21 mouse cellular contexts compared by ENCODE assay signal in the genomic region with DNA sequence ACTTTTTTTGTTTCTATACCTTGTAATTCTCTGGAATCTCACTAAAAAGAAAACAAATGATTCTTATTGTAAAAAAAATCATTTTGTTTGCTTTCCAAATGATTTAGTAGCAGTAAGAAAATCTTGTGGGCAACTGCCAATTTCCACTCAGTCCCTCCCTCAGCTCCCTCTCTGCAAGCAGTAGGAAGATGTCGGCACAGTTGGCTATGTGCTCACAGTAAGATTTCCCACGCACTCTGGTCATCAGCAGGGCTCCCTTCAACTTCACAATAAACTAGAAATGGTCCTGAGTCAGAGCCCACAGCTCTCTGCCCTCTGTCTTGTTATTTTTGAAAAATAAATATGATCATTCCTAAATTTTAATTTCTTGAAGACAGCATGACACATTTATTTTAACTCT. TPM values are rescaled to one million over a fixed set of nuclear protein-coding genes. Genes with fewer than 3 reads are reported as not detected.
DNase-seq lines count a peak whose midpoint lies in the region; ATAC-seq lines count a peak whose summit lies in the region.
"Had no signal": no experiment of that assay in that cellular context is flagged by ENCODE, and none has a peak within 500 bp of the region (broad histone marks: within the 10 kb centered on the region; RNA-seq: fewer than 3 reads in every experiment).

No protein-coding gene starts in this region.

- no peak overlapping the region for H3K9ac ChIP-seq in forebrain, embryonic 14.5 days (ENCODE audit: low read length)
- no peak overlapping the region for H3K9ac ChIP-seq in midbrain, embryonic 11.5 days (ENCODE audit: low read length)
- no peak overlapping the region for H3K9ac ChIP-seq in midbrain, embryonic 13.5 days (replicated peaks)
- H3K9ac ChIP-seq: hindbrain, embryonic 13.5 days; kidney, embryonic 15.5 days; limb, embryonic 13.5 days; liver, embryonic 12.5 days had no signal

- H3K4me2 ChIP-seq in forebrain, embryonic 14.5 days (ENCODE audit: low read length): no peak overlapping the region
- no peak overlapping the region for H3K4me2 ChIP-seq in midbrain, embryonic 11.5 days
- no peak overlapping the region for H3K4me2 ChIP-seq in midbrain, embryonic 13.5 days (replicated peaks)
- H3K4me2 ChIP-seq: hindbrain, embryonic 13.5 days; kidney, embryonic 15.5 days; limb, embryonic 13.5 days; liver, embryonic 12.5 days had no signal

- WGBS in forebrain, embryonic 14.5 days: 55% methylated on average over 2 of the region's 2 CpGs
- WGBS in forebrain, embryonic 10.5 days: 68% methylated on average over 2 of the region's 2 CpGs
- 76% methylated on average over 2 of the region's 2 CpGs for WGBS in midbrain, embryonic 11.5 days
- WGBS in midbrain, embryonic 13.5 days: 63% methylated on average over 2 of the region's 2 CpGs
- WGBS in heart, embryonic 10.5 days: 72% methylated on average over 2 of the region's 2 CpGs

- no peaks in the 10 kb centered on the region for H3K27me3 ChIP-seq in forebrain, embryonic 14.5 days (replicated peaks; ENCODE audit: control insufficient read depth, insufficient read depth, low read length)
- H3K27me3 ChIP-seq in forebrain, embryonic 10.5 days (ENCODE audit: poor library complexity, severe bottlenecking): no peaks in the 10 kb centered on the region
- H3K27me3 ChIP-seq in midbrain, embryonic 11.5 days (ENCODE audit: control insufficient read depth, insufficient read depth, low read length): no peaks in the 10 kb centered on the region
- no peaks in the 10 kb centered on the region for H3K27me3 ChIP-seq in midbrain, embryonic 13.5 days
- no peaks in the 10 kb centered on the region for H3K27me3 ChIP-seq in heart, embryonic 10.5 days (ENCODE audit: insufficient read depth, poor library complexity, severe bottlenecking)
- H3K27me3 ChIP-seq: hindbrain, embryonic 13.5 days; kidney, embryonic 15.5 days; limb, embryonic 13.5 days; liver, embryonic 12.5 days had no signal

- no peaks in the 10 kb centered on the region for H3K9me3 ChIP-seq in forebrain, embryonic 14.5 days (replicated peaks; ENCODE audit: control insufficient read depth, low read length)
- H3K9me3 ChIP-seq in forebrain, embryonic 10.5 days: no peaks in the 10 kb centered on the region
- H3K9me3 ChIP-seq in midbrain, embryonic 11.5 days (ENCODE audit: control insufficient read depth, low read length): no peaks in the 10 kb centered on the region
- no peaks in the 10 kb centered on the region for H3K9me3 ChIP-seq in midbrain, embryonic 13.5 days
- H3K9me3 ChIP-seq in heart, embryonic 10.5 days: no peaks in the 10 kb centered on the region
- H3K9me3 ChIP-seq: hindbrain, embryonic 13.5 days; kidney, embryonic 15.5 days; limb, embryonic 13.5 days; liver, embryonic 12.5 days had no signal

- no peaks in the 10 kb centered on the region for H3K4me1 ChIP-seq in forebrain, embryonic 14.5 days (ENCODE audit: control insufficient read depth, insufficient read depth, low read length)
- no peaks in the 10 kb centered on the region for H3K4me1 ChIP-seq in forebrain, embryonic 10.5 days
- H3K4me1 ChIP-seq in midbrain, embryonic 11.5 days (ENCODE audit: control insufficient read depth, insufficient read depth, low read length): no peaks in the 10 kb centered on the region
- no peaks in the 10 kb centered on the region for H3K4me1 ChIP-seq in midbrain, embryonic 13.5 days (replicated peaks)
- no peaks in the 10 kb centered on the region for H3K4me1 ChIP-seq in heart, embryonic 10.5 days
- H3K4me1 ChIP-seq: hindbrain, embryonic 13.5 days; kidney, embryonic 15.5 days; limb, embryonic 13.5 days; liver, embryonic 12.5 days had no signal

- no peak overlapping the region for H3K27ac ChIP-seq in forebrain, embryonic 14.5 days (ENCODE audit: low read depth, low read length)
- no peak overlapping the region for H3K27ac ChIP-seq in forebrain, embryonic 10.5 days
- H3K27ac ChIP-seq in midbrain, embryonic 11.5 days (ENCODE audit: low read depth, low read length): no peak overlapping the region
- no peak overlapping the region for H3K27ac ChIP-seq in midbrain, embryonic 13.5 days
- H3K27ac ChIP-seq in heart, embryonic 10.5 days: no peak overlapping the region
- H3K27ac ChIP-seq: heart, adult 2 months; hindbrain, embryonic 13.5 days; kidney, embryonic 15.5 days; limb, embryonic 13.5 days; liver, embryonic 12.5 days had no signal

- no peaks in the 10 kb centered on the region for H3K36me3 ChIP-seq in forebrain, embryonic 14.5 days (ENCODE audit: control insufficient read depth, insufficient read depth, low read length)
- H3K36me3 ChIP-seq in forebrain, embryonic 10.5 days (replicated peaks): no peaks in the 10 kb centered on the region
- no peaks in the 10 kb centered on the region for H3K36me3 ChIP-seq in midbrain, embryonic 11.5 days (ENCODE audit: control insufficient read depth, insufficient read depth, low read length)
- no peaks in the 10 kb centered on the region for H3K36me3 ChIP-seq in midbrain, embryonic 13.5 days
- H3K36me3 ChIP-seq in heart, embryonic 10.5 days: no peaks in the 10 kb centered on the region
- H3K36me3 ChIP-seq: hindbrain, embryonic 13.5 days; kidney, embryonic 15.5 days; limb, embryonic 13.5 days; liver, embryonic 12.5 days had no signal

- no peak overlapping the region for H3K4me3 ChIP-seq in forebrain, embryonic 14.5 days (ENCODE audit: low read depth, low read length)
- no peak overlapping the region for H3K4me3 ChIP-seq in forebrain, embryonic 10.5 days
- H3K4me3 ChIP-seq in midbrain, embryonic 11.5 days (ENCODE audit: low read depth, low read length): no peak overlapping the region
- no peak overlapping the region for H3K4me3 ChIP-seq in midbrain, embryonic 13.5 days (replicated peaks)
- H3K4me3 ChIP-seq in heart, embryonic 10.5 days: no peak overlapping the region
- H3K4me3 ChIP-seq: heart, adult 2 months; hindbrain, embryonic 13.5 days; kidney, embryonic 15.5 days; limb, embryonic 13.5 days; liver, embryonic 12.5 days had no signal

- no peak for ATAC-seq in forebrain, embryonic 14.5 days
- ATAC-seq in midbrain, embryonic 11.5 days (ENCODE audit: low FRiP score): no peak
- ATAC-seq in midbrain, embryonic 13.5 days: no peak
- ATAC-seq: liver, embryonic 12.5 days had no signal

- peak; percentile 20 for DNase-seq in forebrain, embryonic 14.5 days (ENCODE audit: low spot score)
- DNase-seq in forebrain, embryonic 10.5 days (ENCODE audit: extremely low spot score, low spot score): no peak
- peak; percentile 47 for DNase-seq in midbrain, embryonic 11.5 days (ENCODE audit: low spot score, missing footprints)
- peak; percentile 39 to 56 for DNase-seq in cerebellum, adult 18-20 months
- peak; percentile 18 to 67 for DNase-seq in cerebellum, postnatal 14 days
- DNase-seq in heart, embryonic 10.5 days (ENCODE audit: low spot score): no peak
- no peak for DNase-seq in urinary bladder, adult 18-20 months (ENCODE audit: low spot score in 2 of 2)
- DNase-seq: adrenal gland, postnatal 25 days; gastrocnemius, postnatal 14 days; heart, adult 2 months; kidney, adult 11 months; kidney, postnatal 36 days; lung, adult 2 months; midbrain, embryonic 14.5 days; right cerebral cortex, postnatal 4 days; thymus, postnatal 25 days had no signal

RNA-seq across cellular contexts. Expression of a gene that starts 46.1 kb away (rescaled TPM):
- 0.06 TPM in 1 of 2 replicates, not detected in the other for polyA plus RNA-seq in forebrain, embryonic 14.5 days (2014; fragmentation: Nextera tagmentation; extraction: Ambion mirVana)
- polyA plus RNA-seq in forebrain, embryonic 10.5 days (2016; fragmentation: Nextera tagmentation; extraction: Ambion mirVana): 0.15 and 0.16 TPM in 2 replicates
- polyA plus RNA-seq in midbrain, embryonic 11.5 days (2014; fragmentation: Nextera tagmentation; extraction: Ambion mirVana): 0.40 and 0.51 TPM in 2 replicates
- polyA plus RNA-seq in midbrain, embryonic 13.5 days (2015; fragmentation: Nextera tagmentation; extraction: Ambion mirVana): 0.11 TPM in 1 of 2 replicates, not detected in the other
- 0.05 and 0.15 TPM in 2 replicates for polyA plus RNA-seq in heart, embryonic 10.5 days (2016; fragmentation: Nextera tagmentation; extraction: Ambion mirVana)
- polyA plus RNA-seq: hindbrain, embryonic 13.5 days; midbrain, embryonic 14.5 days had no signal

Comparison
In these comparisons a context has a peak if more than half of its experiments do, and no peak if none do; other contexts are left out.
1. DNase-seq: peak in forebrain, embryonic 14.5 days (single experiment), midbrain, embryonic 11.5 days (single experiment), cerebellum, adult 18-20 months (2 of 2) and cerebellum, postnatal 14 days (2 of 2); none in forebrain, embryonic 10.5 days (single experiment), heart, embryonic 10.5 days (single experiment) and urinary bladder, adult 18-20 months (0 of 2).